Mouse (Mus musculus): ENCODE measurements around the gene Enpep. TPM values are rescaled to one million over a fixed set of nuclear protein-coding genes. Genes with fewer than 3 reads are reported as not detected.

The Enpep gene
- 10.9 and 11.7 TPM in 2 replicates for total RNA-seq (2021)
- long read RNA-seq, full-length matches to known transcripts: 16 of 18 reads
- long read RNA-seq, partial matches to known transcripts: 2 of 18 reads
- long read RNA-seq, other reads (novel, unspliced or antisense): 0 of 18 reads

DNA sequence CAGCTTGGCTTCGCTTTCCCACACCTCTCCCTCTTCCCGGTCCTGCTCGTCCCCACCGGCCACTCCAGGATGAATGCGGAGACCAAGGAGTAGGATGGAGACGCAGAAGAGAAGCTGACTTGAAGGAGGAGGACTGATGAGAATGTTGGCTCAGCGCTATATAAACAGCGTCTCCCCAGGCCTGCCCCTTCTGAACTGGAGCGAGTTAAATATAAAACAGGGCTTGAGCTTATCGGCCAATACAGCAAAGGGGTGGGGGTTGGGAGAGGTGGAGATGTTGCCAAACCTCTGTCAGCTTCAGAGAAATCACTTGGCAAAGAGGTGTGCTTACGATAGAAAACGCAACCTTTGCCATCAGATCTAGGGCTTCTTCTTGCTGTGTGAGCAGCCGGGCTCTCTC lies at the start of gene Enpep:
Enpep (minus strand) TSS at position 135 of the 400 bp plus-strand sequence.
- DNase-seq: peak; percentile 13

DNA sequence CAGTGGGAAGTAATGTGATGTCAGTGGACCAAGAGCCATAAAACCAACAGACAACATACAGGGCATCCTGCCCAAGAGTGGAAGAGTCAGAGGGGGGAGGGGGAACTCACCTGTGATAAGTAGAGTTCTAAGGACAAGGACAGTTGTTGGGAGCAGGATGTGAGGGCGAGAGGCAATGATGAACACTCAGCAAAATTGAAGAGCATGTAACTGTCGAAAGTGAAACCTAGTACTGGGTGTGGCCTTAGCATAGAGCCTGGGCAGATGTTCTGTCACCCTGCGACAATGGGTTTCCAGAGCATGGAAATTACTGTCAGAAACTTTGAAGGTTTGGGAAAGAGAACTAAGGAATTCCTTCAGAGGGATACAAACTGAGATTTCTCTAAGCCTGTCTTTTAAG lies 46.6 kb upstream of the Enpep start:
- no peak for DNase-seq

- DNase-seq: no peak
These were observed 42.6 kb upstream of the Enpep start for GRCm38 (mm10) chr3:129375087-129375486.

DNA sequence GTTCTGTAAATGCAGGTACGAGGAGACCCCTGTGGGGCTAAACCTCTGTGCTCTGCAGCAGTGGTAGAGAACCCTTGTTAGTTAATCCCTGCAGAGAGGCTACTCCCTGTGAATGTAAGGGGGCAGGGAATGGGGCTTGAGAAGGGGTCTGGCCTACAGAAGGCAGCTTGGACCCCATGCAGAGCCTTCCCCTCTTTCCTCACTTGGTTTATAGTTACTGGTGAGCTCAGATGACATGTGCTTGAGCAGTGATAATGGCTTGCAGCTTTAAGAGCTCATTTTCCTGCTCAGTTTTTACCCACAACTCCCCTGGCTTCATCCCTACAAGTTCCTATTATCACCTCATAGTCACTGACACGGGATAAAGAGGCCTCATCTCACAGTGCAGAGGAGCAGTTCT lies 40.6 kb upstream of the Enpep start:
- DNase-seq: no peak

DNA sequence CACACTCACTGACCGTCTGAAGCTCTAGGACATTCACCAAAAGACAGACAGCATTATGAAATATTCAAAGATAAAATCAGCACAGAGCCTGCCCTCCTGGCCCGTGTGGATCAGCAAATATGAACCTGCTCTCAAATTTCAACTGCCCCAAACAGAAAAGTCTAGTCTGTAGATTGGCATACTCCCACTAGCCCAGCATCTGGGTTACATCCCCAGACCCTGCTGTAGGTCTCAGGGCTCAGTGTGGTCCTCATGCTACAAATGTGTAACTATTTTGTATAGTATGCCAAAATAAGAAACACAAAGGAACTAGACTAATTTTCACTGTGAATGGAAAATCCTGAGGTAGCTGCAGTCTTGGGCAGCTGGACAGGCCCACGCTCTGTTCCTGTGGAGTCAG lies 37.0 kb upstream of the Enpep start:
- DNase-seq: no peak

DNA sequence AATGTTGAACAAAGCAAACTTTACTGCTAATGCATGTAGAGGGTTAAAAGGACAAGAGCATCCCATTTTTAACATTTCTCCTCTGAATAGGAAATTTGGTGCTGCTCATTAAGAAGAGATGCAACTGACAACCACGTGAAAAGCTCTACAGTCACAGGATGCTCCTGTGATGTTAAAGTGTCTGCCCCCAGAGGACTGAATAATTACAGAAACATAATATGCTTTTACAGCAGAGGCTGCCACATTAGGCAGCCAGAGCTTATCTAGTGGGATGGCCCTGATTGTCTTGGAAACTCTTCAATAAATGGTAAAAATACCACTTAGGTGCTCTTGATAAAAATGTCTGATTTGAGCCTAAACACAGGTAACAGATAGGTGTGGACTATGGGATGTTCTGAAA lies 33.4 kb upstream of the Enpep start:
- DNase-seq: no peak

DNA sequence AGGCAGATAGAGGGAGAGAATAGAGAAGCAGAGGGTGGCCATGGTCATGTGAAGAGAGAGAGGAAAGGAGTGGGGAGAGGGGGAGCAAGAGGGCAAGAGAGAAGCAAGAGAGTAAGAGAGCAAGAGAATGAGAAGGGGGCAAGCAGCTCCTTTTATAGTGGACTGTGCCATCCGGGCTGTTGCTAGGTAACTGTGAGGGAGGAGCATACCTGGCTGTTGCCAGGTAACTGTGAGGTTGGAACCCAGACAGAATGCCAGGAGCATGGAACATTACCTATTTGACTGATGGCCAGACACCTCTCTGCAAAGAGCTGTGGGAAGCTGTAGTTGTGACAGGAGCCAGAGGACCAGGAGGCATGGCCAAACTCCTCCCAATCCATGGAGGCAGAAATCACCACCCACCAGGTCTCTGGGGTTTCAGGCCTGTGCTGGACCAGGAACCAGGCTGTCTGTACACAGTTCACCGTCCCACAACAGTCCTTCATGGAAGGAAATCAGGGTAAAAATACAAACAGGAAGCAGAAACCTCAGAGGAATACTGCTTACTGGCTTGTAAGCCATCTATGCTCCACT lies 32.4 kb upstream of the Enpep start:
- DNase-seq: no peak

- DNase-seq: no peak
These were observed 30.9 kb upstream of the Enpep start for GRCm38 (mm10) chr3:129363426-129363825.

GRCm38 (mm10) chr3:129358115-129358514 lies 25.6 kb upstream of the Enpep start:
- no peak for DNase-seq

DNA sequence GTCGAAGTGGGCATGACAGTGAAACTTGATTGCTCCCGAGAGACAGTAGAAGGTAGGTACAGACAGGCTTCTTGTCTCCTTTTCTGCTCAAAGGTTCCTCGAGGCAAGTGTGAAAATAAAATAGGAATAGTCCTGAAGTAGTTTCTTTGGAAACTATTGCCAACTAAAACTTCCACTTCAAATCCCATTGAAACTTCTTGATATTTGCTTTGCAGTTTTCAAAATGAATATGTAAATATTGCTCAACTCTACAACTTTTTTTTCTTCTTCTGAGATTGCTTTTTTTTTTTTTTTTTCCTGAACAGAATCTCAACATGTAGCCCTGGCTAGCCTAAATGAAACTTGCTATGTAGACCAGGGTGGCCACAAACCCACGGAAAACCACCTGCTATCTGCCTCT lies 21.4 kb upstream of the Enpep start:
- no peak for DNase-seq

DNA sequence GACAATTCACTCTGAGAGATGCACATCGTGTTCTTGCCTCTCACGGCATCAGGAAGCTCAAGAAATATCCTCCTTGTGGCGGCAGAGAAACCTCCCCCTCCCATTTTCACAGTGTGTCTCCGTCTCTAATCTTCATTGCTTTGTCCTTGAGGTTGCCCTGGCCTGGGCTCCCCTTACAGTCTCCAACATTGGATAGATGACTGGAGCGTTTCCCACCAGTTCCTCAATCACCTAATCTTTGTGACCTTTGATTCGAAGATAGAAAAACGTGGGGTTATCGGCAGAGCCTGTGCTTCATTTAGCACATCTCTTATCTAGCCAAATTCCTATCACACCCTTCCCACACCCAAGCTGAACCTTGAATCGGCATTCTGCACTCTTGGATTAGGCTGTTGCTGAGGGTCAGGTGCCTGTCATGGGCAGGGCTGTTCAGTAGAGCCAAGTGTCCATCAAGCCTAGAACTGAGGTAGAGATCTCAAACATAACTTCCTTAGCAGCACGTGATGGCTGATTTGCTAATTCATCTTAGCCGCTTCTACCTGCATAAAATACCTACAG lies 18.9 kb upstream of the Enpep start:
- DNase-seq: no peak

- DNase-seq: no peak
These were observed 14.8 kb upstream of the Enpep start for GRCm38 (mm10) chr3:129347277-129347676.

DNA sequence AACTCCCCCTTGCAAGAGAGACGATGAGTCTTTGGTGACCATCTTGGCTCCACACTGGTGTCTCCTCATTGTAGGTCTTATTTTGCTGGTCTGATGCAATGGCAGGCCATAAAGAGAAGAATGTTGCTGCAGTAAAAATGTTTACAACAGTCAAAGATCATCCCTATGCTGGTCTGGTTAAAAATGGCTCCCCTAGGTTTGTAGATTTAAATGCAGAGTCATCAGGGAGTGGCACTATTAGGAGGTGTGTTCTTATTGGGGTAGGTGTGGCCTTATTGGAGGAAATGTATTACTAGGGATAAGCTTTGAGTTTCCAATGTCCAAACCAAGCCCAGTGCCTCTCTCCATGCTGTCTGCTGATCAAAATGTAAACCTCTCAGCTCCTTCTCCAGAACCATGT lies 10.2 kb upstream of the Enpep start:
- DNase-seq: no peak

DNA sequence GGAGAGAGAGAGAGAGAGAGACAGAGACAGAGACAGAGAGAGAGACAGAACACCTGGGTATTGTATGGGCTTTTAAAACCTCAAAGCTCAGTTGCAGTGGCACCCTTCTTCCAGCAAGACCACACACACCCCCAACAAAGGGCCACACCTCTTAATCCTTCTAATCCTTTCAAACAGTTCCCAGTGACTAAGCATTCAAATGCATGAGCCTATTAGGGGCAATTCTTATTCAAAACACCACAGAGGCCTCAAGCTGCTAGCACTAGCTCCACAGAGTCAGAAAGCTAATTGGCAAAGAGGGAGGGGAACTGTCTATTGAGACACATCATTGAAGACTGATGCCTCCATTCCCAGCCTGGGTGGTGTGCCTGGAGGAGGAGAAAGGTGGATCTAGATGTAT lies 8.5 kb upstream of the Enpep start:
- no peak for DNase-seq

GRCm38 (mm10) chr3:129338296-129339091 lies 6.0 kb upstream of the Enpep start:
- DNase-seq: no peak

DNA sequence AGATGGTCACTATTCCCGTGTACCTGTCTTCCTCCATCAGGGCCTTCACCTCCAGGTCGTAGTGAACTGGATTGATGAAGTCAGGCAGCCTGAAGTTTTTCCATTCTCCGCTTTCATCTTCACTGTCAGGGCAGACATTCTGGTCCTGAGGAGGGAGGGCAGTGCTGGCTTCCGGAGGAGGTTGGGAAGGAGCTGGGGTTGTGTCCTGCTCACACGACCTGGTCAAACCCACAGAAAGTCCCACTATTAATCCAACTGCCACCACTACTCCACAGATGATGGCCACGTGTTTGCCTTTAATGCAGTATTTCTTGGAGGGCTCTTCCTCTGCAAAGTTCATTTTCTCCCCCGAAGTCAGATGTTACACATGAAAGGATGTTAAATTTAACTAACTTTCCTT lies 378 bp downstream of the Enpep start:
- DNase-seq: no peak

GRCm38 (mm10) chr3:129331427-129331826 lies 1.1 kb downstream of the Enpep start:
- no peak for DNase-seq

DNA sequence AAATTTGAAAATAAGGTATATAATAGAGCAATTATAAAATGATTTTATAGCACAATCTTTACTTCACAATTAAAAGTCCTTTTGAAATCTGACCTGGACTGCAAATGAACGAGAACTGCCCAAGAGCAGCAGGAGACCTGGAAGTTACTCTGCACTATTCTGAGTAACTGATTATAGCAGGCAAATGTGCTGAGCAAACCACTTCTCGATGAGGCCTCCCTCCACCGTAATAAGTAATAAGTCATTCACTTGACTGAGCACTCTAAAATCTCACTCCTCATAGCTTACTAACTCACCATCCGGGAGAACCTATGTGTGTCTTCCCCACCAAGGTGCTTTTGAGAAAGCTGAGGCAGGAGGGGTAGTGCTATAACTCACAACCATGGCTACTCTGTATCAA lies 4.5 kb downstream of the Enpep start:
- DNase-seq: no peak

DNA sequence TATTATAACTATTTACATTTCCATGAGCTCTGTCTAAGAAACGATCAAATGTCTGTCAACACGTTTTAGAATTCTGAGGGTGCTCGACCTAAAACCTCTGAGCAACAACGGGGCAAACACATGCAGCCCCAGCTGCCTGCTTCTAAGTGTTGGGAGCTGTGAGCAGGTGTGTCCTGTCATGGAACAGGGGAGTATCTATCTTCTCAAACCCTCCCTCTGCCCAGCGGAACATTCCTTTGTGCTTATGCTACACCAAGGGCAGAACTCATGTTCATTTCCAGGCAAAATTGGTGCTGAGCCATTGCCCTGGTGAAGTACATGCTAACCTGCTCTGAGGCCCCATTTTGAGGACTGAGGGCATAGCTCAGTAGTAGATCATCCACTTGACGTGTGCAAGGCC lies 10.9 kb downstream of the Enpep start:
- no peak for DNase-seq

GRCm38 (mm10) chr3:129317032-129317729 lies 15.3 kb downstream of the Enpep start:
- no peak for DNase-seq

DNA sequence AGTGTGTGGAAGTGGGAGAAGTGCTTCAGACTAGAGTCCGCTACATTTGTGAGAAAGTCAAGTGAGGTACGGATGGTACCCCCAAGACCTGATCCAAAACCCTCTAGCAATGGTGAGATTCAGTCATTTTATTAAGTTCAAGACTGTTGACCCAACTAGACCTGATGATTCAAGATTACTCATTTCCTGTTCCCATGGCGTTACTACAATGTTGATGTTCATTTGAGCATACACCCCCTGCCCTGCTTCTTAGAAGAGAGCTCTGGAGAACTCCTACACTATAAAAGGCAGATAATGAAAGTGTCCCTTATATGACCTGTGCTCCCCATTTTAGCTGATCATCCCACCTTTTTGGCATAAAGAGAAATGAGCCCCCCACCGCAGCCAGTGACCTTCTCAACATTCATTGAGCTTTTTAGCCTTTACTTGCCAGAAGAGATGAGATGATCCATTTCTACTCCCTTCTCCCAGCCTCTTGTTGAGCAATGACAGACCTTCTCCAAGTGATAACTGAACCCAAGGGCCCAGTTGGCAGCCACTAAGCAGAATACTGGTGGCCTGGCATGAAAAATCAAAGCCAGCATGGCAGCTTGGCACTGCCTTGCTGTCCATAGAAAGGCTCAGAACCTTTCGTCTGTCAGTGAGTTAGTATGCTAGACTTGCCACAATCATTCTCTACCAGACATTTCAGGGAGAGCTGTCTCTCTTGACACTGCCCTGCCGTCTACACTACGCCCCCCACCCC lies 18.7 kb downstream of the Enpep start:
- no peak for DNase-seq

DNA sequence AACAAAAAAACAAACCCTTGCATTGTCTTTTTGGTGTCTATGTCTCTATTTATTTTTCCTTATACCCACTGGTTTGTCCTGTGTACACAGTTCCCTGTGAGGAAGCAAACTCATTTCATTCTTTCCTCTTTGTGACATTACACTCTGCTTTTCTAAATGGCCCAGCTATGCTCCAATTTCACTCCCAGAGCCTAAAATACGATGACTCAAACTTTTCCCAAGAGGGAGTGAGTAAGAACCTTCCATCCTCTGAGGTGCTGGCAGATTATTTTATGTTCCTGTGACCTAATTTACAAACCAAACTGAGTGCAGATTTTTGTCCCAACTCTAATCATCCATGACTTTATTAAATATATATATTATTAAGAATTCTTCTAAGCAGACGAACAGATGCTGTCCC lies 19.3 kb downstream of the Enpep start:
- no peak for DNase-seq

All from adrenal gland, postnatal 25 days (tissue).